Mouse (Mus musculus) layer of hippocampus, adult 11-12 months (tissue): Measurements from ENCODE around the gene 4930595D18Rik.

ENCODE experiments used
- DNase-seq: peaks from one replicate; pipeline ENCODE4 v3.0.0; 2022; ENCODE audit warnings: low spot score

4930595D18Rik gene

DNA sequence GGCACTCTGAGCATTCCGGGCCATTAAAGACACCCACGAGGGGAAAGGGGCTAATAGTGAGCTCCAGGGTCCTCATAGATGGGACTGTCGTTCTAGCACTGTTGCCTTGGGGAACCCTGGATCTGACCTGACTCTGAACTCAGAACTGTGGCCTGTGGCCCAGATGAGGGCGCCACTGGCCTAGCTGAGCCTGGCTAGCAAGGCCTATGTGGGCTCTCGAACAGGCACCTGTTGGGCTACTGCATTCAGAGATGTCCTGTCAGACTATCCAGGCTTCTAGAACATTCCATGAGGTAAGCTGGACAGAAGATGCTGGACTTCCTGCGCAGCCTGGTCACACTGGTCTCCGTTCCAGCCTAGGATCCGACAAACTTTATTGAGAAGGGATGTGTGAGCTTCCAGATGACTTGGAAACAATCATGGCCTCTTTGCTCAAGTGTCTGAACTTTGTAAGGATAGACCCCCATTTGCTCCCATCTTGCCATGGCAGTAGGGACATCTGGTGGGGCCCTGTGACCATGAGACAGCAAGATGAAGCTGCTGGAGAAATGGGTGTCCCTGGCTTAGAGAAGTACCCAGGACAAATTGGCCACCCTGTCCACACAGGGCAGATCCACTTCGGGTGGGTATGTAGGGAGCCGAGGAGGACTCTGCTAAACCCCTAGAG, 19.0 kb downstream of the 4930595D18Rik start:
- DNase-seq: peak; percentile 39

DNA sequence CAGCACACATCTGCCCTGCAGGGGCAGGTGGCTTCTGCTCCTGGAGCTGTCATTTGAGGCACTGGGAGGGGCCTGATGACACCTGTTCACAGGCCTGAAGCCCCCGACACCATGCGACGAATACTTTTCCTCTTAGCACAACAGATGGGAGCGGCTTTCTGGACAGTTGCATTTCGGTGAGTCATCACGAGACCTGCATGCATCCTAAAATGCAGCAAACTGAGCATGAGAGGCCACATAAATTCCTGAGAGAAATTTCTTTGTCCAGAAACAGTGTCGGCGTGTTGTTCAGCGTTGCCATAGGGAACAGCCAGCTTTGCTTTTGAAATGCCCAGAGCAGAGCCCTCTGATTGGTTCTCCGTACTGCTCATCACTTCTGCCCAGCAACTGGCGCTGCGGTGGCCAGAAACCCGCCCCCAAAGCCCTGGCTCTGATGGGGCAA, 20.0 kb downstream of the 4930595D18Rik start:
- DNase-seq: peak; percentile 92

DNA sequence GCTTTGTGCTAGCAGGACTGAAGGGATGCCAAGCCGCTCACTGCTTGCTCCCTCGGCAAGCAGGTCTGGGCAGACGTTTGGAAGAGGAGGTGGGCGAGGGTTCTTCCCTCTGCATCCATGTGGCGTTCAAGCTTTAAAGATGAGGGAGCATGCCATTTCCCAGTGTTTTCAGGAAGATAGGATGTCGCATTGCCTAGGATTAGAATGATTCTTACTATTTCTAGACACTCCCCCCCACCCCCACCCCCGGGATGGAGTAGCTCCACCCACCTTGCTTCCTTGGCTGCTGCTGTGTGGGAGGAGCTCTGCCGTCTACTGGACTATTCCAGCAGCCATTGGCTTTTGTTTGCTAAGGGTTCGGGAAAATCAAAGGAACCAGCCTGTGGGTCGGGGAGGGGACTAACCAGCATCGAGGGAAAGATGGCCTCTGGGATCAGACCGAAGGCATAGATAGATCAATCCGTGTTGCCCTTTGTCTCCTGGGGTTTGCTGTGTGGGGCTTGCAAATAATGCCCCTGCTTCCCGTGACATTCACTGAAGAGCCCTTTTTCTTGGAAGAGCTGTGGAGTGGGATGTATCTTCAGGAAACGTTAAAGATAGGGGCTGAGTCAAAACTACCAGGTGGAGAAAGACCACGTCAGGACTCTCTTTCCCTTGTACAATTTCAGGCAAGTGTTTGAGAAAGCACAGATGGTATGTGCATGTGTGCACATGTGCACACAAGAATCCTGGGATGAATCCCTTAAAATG, 21.8 kb downstream of the 4930595D18Rik start:
- peak; percentile 51 for DNase-seq

DNA sequence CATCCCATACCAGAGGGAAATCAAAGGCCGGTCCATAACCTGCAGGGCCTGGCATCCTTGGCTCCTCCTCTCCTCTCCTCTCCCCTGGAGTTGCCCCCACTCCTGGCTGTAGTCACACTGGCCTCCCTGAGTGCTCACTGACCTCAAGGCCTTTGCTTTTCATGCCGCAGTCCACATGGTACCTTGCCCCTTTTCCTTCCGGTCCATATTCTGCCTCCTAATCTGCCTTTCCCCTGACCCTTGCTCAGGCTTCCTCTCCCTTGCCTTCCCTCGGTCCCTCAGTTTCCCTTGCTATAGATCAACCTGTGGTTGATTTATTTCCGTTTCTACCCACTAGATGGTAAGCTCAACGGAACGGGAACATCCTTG, 22.4 kb downstream of the 4930595D18Rik start:
- DNase-seq: no peak

DNA sequence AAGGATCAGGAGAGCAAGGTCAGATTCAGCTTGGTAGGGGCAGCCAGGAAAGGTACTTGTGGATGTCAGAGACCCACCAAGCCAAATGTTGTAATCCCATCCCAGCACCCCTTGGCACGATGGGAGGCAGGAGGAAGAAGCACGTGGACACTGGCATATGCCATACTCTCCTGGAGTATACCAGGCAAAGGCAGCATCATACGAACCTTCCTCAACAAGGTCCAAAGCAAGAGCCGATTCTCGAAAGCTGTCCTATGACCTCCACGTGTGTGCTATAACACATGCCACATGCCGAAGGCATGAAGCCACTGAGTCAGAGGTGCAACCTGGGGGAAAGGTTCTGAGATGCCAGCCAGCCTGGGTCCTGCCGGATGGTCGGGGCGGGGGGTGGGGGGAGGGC, 23.4 kb downstream of the 4930595D18Rik start:
- DNase-seq: no peak

DNA sequence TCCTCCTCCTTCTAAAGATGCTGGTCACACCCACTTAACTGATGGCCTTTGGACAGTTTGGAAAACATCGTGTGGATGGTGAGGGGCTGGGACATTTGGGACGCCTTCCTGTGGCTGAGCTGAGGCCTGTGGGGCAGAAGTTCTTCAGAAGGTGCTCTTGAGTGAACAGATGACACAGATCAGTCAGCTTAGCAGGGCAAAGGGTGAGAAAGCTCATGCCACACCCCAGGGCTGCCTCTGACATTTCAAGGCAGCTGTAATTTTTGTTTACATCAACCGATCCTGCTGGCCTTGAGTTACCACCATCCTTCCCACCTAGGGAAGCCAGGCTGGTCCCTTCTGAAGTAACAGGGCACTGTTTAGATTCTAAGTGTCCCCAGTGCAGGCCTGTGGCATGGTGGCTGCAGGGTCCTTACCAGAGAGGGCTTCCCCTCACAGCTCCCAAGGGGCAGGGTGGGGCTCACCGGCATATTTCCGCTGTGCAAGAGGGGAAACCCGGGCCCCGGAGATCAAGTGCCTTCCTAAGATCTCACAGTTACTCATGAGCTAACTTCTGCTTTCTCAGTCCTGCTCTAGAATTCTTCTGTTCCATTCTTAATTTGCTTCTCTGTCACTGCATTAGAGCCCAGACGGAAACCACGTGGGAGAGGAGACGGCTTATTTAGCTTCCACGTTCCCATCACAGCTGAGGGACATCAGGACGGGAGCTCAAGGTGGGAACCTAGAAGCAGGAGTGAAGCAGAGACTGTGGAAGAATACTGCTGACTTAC, 24.4 kb downstream of the 4930595D18Rik start:
- no peak for DNase-seq

DNA sequence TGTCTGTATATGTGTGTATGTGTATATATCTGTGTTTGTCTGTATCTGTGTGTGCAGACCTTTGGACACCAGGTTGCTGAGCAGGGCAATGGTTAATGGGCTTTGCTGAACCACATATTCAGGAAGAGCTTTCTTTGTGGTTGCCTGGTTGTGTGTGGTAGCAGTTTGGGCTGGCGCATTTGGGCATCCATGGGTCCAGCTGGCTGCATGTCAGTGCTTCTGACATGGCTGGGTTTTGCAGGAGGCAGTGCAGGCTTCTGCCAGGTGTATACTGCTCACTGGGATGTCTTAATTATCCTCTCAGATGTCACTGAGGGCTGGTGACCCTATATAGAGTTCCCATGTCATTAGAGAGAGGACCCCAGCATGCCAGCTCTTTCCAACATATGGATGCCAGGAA, 28.5 kb downstream of the 4930595D18Rik start:
- no peak for DNase-seq

DNA sequence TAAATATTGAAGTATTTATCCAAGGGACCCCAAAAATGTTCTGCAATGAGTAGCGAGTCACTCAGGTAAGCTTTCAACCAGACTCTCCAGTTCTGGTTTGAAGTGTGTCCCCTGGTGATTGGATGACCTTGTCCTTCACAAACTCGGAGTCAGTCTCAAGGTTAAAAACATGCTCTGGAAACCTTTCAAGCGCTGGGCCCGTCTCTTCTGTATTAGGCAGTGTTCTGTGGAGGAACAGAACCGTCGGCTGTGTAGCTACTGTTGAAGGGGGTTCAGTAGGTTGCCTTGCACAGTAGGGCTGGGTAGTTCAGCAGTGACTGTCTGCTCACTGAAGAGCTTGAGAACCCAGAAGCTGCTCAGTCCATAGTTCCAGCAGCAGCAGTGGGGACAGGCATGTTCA, 29.6 kb downstream of the 4930595D18Rik start:
- no peak for DNase-seq

DNA sequence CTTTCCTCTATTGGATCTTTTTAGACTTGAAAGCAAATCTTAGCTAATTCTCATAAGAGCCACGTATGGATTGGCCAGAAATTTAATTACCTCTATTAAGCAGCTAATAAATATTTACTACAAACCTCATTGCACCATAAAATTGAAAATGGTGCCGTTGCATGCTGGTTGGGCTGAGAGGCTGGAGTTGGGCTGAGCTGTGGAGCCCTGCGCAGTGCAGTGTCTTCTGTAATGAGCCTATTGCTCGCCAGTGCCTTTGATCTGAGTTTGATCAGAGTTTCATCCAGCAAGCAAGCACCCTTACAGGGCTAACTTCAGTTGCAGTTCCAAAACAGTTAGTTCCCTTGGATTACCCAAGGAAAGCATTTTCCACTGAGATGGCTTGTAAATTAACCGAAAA, 30.3 kb downstream of the 4930595D18Rik start:
- no peak for DNase-seq

DNA sequence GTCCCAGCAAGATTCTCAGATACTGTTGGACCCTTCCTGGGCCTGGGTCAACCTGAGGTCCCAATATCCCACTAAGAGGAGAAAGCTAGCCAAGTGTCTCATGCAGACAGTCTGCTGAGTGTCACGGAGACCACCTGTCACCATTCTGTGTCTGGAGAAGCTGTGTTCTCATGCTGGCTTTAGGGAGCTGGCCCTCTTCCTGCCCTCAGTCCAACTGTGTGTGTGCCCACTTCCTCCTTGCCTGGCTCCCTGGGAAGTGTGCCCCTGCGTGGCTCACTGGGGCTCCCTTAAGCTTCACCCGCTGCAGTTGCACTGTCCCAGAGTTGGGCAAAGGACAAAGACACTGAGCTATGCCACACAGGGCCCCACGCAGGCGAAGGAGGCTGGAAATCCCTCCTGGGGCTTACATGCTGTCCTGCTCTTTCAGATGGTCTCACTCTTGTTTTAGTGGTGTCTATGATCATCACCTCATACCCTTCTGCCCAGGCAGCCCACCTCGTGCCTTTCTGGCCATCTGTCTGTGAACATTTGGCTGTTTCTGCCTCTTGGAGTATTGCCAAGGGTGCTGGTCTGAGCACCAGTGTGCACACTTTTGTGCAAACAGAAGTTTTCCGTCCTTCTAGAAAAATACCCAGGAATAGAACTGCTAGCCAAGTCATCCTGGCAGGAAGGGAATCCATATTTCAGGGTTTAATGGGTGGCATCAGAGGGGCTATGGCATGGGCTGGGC, 31.1 kb downstream of the 4930595D18Rik start:
- no peak for DNase-seq

DNA sequence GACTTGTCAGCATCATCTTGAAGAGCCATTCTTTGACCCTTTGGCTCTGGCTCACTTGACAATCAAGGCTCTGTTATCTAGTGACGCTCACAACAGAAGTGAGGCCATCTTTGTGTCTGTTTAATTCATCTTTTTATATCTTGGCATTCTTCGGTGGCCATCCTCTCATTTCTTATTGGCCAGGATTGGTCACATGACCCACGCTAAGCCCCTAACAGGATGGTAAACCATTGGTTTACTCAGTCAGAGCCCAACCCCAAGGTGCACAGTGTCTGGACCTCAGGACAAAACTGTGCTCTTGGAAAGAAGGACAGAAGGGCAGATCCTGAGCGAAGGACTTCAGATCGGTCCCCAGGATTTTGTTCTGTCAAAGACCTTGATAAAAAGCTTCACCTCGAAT, 31.7 kb downstream of the 4930595D18Rik start:
- no peak for DNase-seq

DNA sequence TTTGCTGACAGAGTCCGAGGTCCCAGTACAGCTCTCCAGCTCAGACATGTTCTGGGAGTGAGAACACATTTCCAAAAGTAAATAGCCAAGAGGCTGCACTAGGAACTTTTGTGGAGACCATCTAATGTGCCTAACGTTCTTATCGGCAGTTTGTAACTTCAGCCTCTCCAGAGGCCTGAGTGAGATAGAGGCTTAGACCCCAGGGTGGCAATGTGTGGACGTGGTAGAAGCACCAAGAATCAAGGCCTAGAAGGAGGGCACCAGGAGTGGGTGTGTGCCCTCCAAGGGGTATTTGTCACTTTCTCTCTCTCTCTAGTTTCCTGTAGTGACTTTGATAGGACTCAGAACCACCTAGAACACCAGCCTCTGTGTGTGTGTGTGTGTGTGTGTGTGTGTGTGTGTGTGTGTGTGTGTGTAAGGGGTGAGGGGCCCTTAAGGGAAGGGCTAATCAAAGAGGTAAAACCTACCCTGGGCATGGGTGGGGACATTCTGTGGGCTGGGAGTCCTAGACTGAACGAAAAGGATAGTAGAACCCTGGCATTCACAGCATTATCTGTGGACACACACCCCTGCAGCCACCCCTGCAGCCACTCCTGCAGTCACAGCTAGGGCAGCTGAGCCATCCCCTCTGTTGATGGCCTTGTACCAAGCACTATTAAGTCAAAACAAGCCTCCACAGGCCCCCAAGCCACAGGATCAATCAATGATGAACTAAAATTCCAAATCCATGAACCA, 32.7 kb downstream of the 4930595D18Rik start:
- DNase-seq: no peak

DNA sequence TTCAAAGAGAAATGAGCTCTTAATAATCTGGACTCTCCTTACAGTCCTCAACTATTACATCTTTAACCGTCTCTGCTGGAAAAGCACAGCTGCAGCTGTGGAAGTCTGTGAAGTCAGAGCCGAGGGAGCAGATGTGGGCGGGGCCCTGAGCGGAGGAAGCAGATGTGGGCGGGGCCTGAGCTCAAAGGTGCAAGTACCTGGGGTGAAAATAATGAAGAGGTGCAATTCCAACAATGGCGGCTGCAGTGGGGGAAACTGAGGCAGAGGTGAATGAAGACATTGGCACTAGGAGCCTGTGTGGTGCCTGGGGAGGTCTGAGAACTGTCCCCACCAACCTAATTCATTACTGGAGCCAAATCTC, 34.1 kb downstream of the 4930595D18Rik start:
- DNase-seq: no peak

DNA sequence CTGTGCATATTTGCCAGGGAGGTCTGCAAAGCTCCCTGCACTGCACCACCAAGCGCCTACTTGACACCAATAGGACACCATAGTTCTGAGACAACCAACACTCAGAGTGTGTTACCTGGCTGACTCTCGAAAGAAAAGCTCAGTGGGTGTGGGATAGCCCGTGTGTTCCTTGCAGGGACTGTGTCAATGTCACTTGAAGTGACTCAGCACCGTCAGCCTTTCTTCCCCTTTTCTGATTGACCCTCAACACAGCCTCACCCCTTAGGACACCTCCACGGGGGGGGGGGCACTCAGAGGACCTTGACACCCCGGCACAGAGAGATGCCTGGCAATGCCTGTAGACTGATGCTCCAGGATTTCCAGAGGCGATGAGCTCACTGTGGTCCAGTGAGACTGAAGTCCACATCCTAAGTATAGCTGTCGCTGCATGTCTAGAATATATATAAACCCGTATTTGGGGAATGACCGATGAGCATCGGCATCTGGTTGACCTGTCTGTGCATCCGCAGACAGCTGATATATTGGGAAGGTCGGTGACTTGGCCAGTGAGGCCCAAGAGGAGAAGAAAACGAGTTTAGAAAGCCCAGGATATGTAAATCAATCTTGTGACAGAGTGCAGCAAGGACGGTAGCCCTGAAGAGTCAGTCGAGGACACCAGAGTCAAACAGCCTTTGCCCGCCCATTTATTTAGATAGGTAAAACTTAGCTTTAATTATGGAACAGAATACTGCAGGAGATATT, 34.6 kb downstream of the 4930595D18Rik start:
- DNase-seq: no peak

DNA sequence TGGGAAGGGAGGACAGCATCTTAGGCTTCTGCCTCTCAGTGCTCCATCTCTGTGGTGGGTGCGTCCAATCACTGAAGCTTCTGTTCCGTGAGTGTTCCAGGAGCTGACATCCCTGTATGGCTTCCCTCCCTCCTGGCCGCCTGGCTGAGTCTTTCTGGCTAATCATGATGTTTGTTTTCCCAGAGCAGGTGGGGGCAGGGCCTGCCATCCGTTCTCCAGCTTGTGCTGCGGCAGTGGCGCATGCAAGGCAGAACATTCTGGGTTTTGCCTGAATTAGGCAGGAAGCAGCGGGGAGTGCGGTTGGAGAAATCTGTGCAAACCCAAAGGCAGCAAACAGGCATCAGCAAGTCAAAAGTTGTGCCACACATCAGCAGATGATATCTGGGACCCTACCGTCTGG, 39.0 kb downstream of the 4930595D18Rik start:
- DNase-seq: peak; percentile 79

DNA sequence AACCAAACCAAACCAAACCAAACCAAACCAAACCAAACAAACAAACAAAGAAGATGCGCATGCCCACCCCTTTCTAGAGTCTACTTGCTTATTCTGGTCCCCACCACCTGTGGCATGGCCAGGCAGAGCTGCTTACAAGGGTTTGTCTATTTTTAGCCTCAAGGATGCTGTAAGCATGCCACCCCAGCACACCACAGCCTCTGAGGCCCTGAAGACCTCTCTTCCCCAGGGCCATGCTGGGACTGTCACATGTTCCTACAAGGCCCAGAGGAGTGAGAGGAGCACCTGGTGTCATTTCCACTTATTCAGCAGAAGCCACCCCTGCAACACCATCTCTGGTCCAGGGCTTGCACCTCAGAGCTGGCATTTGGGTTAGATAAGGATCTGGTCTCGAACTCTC, 39.7 kb downstream of the 4930595D18Rik start:
- DNase-seq: no peak

DNA sequence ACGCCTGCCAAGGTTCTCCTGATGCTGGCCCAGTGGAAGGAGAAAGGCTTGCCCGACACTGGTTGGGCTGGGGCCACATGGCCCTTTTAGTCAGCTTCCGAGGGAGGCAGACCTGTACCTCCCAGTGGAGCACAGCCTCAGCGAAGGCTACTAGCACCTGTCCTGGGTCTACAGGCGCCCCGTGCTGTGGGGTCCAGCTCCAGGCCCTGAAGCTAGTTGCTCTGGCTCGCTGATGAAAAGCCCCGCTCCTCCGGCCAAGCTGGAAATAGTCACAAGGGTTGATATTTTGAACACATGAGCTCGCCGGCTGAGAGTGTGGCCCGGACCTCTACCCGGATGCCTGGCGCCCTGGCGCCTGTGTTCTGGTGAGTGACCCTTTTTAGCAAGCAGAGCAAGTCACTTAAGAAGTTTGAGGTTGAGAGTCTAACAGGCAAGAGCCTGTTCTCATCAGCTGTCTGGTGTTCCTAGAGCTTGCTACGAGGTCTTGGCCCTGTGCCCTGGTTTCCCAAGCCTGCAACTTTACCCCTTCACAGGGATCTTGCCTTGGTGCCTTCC, 40.7 kb downstream of the 4930595D18Rik start:
- DNase-seq: no peak

DNA sequence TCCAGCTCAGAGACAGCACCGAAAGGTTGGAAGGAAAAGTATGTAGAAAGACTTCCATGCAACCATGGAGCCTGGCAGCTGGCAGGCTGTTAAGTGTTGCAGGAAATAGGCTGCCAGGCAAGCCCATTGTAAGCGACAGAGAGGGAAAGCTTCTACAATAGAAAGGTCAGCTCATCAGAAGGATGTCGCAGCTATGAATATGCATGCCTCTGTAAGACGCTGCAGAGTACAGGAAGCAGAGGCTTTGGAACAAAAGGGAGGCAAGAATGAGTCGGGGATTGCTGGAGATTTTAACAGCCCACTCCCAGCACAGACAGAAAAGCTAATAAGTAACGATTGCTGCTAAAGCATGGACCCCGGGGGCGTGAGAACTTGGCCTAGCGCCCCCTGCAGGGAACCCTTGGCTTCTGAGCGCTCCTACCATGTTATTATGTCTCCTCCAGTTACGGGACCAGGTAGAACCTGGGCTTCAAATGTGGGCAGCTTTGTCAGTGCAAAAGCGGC, 41.2 kb downstream of the 4930595D18Rik start:
- DNase-seq: no peak

DNA sequence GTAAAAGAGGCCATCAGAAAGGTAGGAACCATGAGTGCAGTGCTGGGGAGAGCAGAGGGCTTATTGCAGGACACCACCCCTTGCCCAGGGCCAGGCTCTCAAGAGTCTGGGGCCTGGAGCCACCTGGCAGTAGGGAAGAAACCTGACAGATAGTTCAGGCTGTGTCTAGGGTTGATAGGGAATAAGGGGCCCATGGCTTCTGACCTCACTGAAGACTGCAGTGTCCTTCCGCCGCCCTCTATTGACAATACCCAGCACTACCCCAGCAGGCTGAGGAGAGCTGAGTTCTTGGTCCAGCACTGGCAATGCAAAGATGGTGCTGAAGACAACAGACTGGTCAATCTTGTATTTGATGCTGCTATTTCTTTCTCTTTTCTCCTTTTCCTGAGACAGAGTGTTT, 47.2 kb downstream of the 4930595D18Rik start:
- no peak for DNase-seq

DNA sequence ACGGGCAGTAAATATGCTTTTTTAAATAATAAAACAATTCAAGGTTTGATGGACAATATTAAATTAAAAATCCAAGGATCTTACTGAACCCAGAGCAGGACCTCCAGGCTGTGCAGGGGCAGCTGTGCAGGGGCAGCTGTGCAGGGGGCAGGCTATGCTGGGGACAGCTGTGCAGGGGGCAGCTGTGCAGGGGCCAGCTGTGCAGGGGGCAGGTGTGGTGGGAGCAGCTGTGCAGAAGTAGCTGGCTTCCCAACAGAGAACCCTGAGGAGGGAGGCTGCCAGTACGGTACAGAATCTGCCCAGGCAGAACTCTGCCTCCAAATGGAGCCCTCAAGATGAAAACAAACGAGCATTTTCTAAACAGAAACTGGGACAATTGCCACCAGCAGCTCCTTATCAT, 48.3 kb downstream of the 4930595D18Rik start:
- DNase-seq: no peak
